In genomic region chr6:122601615-122602014, GRCm38 (mm10) we compare ENCODE assay signal across 7 mouse cellular contexts. TPM values are rescaled to one million over a fixed set of nuclear protein-coding genes. Genes with fewer than 3 reads are reported as not detected.
DNase-seq lines count a peak whose midpoint lies in the region; ATAC-seq and TF ChIP-seq lines count a peak whose summit lies in the region.

No protein-coding gene starts in this region.

- H3K9me3 ChIP-seq in embryonic facial prominence, embryonic 12.5 days, result no peaks in the 10 kb centered on the region
- no peaks in the 10 kb centered on the region for H3K9me3 ChIP-seq in intestine, embryonic 16.5 days (ENCODE audit: control insufficient read depth, low read length)
- H3K9me3 ChIP-seq in neural tube, embryonic 13.5 days, result no peaks in the 10 kb centered on the region

- intact Hi-C loops in left cerebral cortex, adult 2 months (cut with DNase I), result no loop called here
- intact Hi-C loops in left cerebral cortex, postnatal 25 days (cut with DNase I), result no loop called here

- no peak for ATAC-seq in embryonic facial prominence, embryonic 12.5 days (ENCODE audit: insufficient number of reproducible peaks, insufficient read depth, low FRiP score, low TSS enrichment)
- no peak for ATAC-seq in intestine, embryonic 16.5 days
- ATAC-seq in neural tube, embryonic 13.5 days (ENCODE audit: low read depth), result no peak

- no peak overlapping the region for H3K27ac ChIP-seq in left cerebral cortex, adult 2 months
- H3K27ac ChIP-seq in embryonic facial prominence, embryonic 12.5 days, result no peak overlapping the region
- no peak overlapping the region for H3K27ac ChIP-seq in intestine, embryonic 16.5 days (ENCODE audit: low read length)
- H3K27ac ChIP-seq in neural tube, embryonic 13.5 days (replicated peaks), result no peak overlapping the region

- no peak overlapping the region for H3K9ac ChIP-seq in embryonic facial prominence, embryonic 12.5 days
- no peak overlapping the region for H3K9ac ChIP-seq in intestine, embryonic 16.5 days (ENCODE audit: low read depth, low read length)
- H3K9ac ChIP-seq in neural tube, embryonic 13.5 days, result no peak overlapping the region

- H3K27me3 ChIP-seq in embryonic facial prominence, embryonic 12.5 days, result no peaks in the 10 kb centered on the region
- no peaks in the 10 kb centered on the region for H3K27me3 ChIP-seq in intestine, embryonic 16.5 days (replicated peaks; ENCODE audit: control insufficient read depth, insufficient read depth, low read length)
- no peaks in the 10 kb centered on the region for H3K27me3 ChIP-seq in neural tube, embryonic 13.5 days

- H3K36me3 ChIP-seq in embryonic facial prominence, embryonic 12.5 days, result no peaks in the 10 kb centered on the region
- H3K36me3 ChIP-seq in intestine, embryonic 16.5 days (ENCODE audit: control insufficient read depth, insufficient read depth, low read length), result no peaks in the 10 kb centered on the region
- no peaks in the 10 kb centered on the region for H3K36me3 ChIP-seq in neural tube, embryonic 13.5 days

- 88% methylated on average over 3 of the region's 3 CpGs for WGBS in embryonic facial prominence, embryonic 12.5 days
- 87% methylated on average over 3 of the region's 3 CpGs for WGBS in intestine, embryonic 16.5 days
- WGBS in neural tube, embryonic 13.5 days, result 84% methylated on average over 3 of the region's 3 CpGs

- no peak for DNase-seq in left cerebral cortex, adult 2 months (ENCODE audit: extremely low spot score in 1 of 2, low spot score in 2 of 2)
- DNase-seq in left cerebral cortex, postnatal 25 days (ENCODE audit: low spot score in 2 of 2), result no peak
- DNase-seq in cerebellum, postnatal 14 days, result no peak
- DNase-seq in gastrocnemius, postnatal 25 days, result no peak

- peak overlapping the region; percentile 49 for H3K4me3 ChIP-seq in left cerebral cortex, adult 2 months
- H3K4me3 ChIP-seq in embryonic facial prominence, embryonic 12.5 days, result no peak overlapping the region
- peak overlapping the region; percentile 50 for H3K4me3 ChIP-seq in intestine, embryonic 16.5 days (ENCODE audit: low read length)
- peak overlapping the region; percentile 41; the same call in 1 of the 2 replicates for H3K4me3 ChIP-seq in neural tube, embryonic 13.5 days

- H3K4me2 ChIP-seq in embryonic facial prominence, embryonic 12.5 days (replicated peaks), result peak overlapping the region; percentile 53; the same call in 1 of the 2 replicates
- peak overlapping the region; percentile 60 for H3K4me2 ChIP-seq in intestine, embryonic 16.5 days (ENCODE audit: low read depth, low read length)
- H3K4me2 ChIP-seq in neural tube, embryonic 13.5 days, result peak overlapping the region; percentile 63

- H3K4me1 ChIP-seq in embryonic facial prominence, embryonic 12.5 days, result no peaks in the 10 kb centered on the region
- no peaks in the 10 kb centered on the region for H3K4me1 ChIP-seq in intestine, embryonic 16.5 days (ENCODE audit: control insufficient read depth, insufficient read depth, low read length)
- H3K4me1 ChIP-seq in neural tube, embryonic 13.5 days (replicated peaks), result peaks cover 10% of the 10 kb centered on the region

- no peak for TF ChIP-seq CTCF in left cerebral cortex, adult 2 months (IDR thresholded peaks at IDR 0.05)

RNA-seq across cellular contexts. Expression of gene Apobec1, which starts 0.6 kb away (rescaled TPM):
- total RNA-seq in left cerebral cortex, adult 2 months (2021), result 1 to 10 TPM; 1.3 to 1.9 TPM
- 1 to 10 TPM; 1.0 to 1.4 TPM for total RNA-seq in left cerebral cortex, postnatal 25 days (2021)
- polyA plus RNA-seq in embryonic facial prominence, embryonic 12.5 days (2016; fragmentation: Nextera tagmentation; extraction: Ambion mirVana), result 1.7 and 2.0 TPM in 2 replicates
- polyA plus RNA-seq in intestine, embryonic 16.5 days (2015; fragmentation: Nextera tagmentation; extraction: Ambion mirVana), result 9.1 and 12.5 TPM in 2 replicates
- polyA plus RNA-seq in neural tube, embryonic 13.5 days (2015; fragmentation: Nextera tagmentation; extraction: Ambion mirVana), result 2.1 and 2.3 TPM in 2 replicates
- total RNA-seq in gastrocnemius, postnatal 25 days (2021), result 1 to 10 TPM; 1.8 to 1.9 TPM

RNA-seq across cellular contexts. Expression of gene Gdf3, which starts 8.3 kb away (rescaled TPM):
- not detected for total RNA-seq in left cerebral cortex, adult 2 months (2021)
- total RNA-seq in left cerebral cortex, postnatal 25 days (2021), result not detected
- polyA plus RNA-seq in embryonic facial prominence, embryonic 12.5 days (2016; fragmentation: Nextera tagmentation; extraction: Ambion mirVana), result 0.14 TPM in 1 of 2 replicates, not detected in the other
- 0.06 and 0.13 TPM in 2 replicates for polyA plus RNA-seq in intestine, embryonic 16.5 days (2015; fragmentation: Nextera tagmentation; extraction: Ambion mirVana)
- polyA plus RNA-seq in neural tube, embryonic 13.5 days (2015; fragmentation: Nextera tagmentation; extraction: Ambion mirVana), result not detected in 2 replicates
- total RNA-seq in gastrocnemius, postnatal 25 days (2021), result not detected

RNA-seq across cellular contexts. Expression of gene Dppa3, which starts 24.6 kb away (rescaled TPM):
- not detected for total RNA-seq in left cerebral cortex, adult 2 months (2021)
- total RNA-seq in left cerebral cortex, postnatal 25 days (2021), result not detected
- 0.34 TPM in 1 of 2 replicates, not detected in the other for polyA plus RNA-seq in embryonic facial prominence, embryonic 12.5 days (2016; fragmentation: Nextera tagmentation; extraction: Ambion mirVana)
- polyA plus RNA-seq in intestine, embryonic 16.5 days (2015; fragmentation: Nextera tagmentation; extraction: Ambion mirVana), result not detected in 2 replicates
- not detected in 2 replicates for polyA plus RNA-seq in neural tube, embryonic 13.5 days (2015; fragmentation: Nextera tagmentation; extraction: Ambion mirVana)
- total RNA-seq in gastrocnemius, postnatal 25 days (2021), result not detected

RNA-seq across cellular contexts. Expression of gene Aicda, which starts 48.0 kb away (rescaled TPM):
- total RNA-seq in left cerebral cortex, adult 2 months (2021), result not detected
- total RNA-seq in left cerebral cortex, postnatal 25 days (2021), result not detected
- polyA plus RNA-seq in embryonic facial prominence, embryonic 12.5 days (2016; fragmentation: Nextera tagmentation; extraction: Ambion mirVana), result not detected in 2 replicates
- not detected in 2 replicates for polyA plus RNA-seq in intestine, embryonic 16.5 days (2015; fragmentation: Nextera tagmentation; extraction: Ambion mirVana)
- polyA plus RNA-seq in neural tube, embryonic 13.5 days (2015; fragmentation: Nextera tagmentation; extraction: Ambion mirVana), result 0.45 TPM in 2 replicates
- not detected for total RNA-seq in gastrocnemius, postnatal 25 days (2021)
